Mouse (Mus musculus): ENCODE measurements around the gene Slc47a1. TPM values are rescaled to one million over a fixed set of nuclear protein-coding genes. Genes with fewer than 3 reads are reported as not detected.

Gene Slc47a1
- total RNA-seq, 2 experiments from 2014 or later: 25.8 to 31.2 TPM

- no peak for DNase-seq
- intact Hi-C loops (cut with DNase I): loop anchor here (2.0 to 5.0 kb wide), 2 partner anchors 152 to 285 kb away; no protein-coding TSS in a partner anchor
Observed at GRCm38 (mm10) chr11:61387233-61387632, 9.1 kb upstream of the Slc47a1 start.

- intact Hi-C loops (cut with DNase I): loop anchor here (2.0 to 5.0 kb wide), 3 partner anchors 151 to 283 kb away; no protein-coding TSS in a partner anchor
- no peak for DNase-seq
Observed at GRCm38 (mm10) chr11:61385725-61386124, 7.6 kb upstream of the Slc47a1 start.

- intact Hi-C loops (cut with DNase I): no loop called here
Observed at GRCm38 (mm10) chr11:61381272-61381671, 3.1 kb upstream of the Slc47a1 start.

GRCm38 (mm10) chr11:61378651-61379050 lies 506 bp upstream of the Slc47a1 start:
- DNase-seq: no peak
- intact Hi-C loops (cut with DNase I): no loop called here

More at GRCm38 (mm10) chr11:61381272-61381671, 3.1 kb upstream of the Slc47a1 start:
- no peak for DNase-seq

- intact Hi-C loops (cut with DNase I): no loop called here
- DNase-seq: no peak
Observed at GRCm38 (mm10) chr11:61368668-61369067, 9.5 kb downstream of the Slc47a1 start.

- peak; percentile 25 to 39 for DNase-seq
- intact Hi-C loops (cut with DNase I): no loop called here
Observed at GRCm38 (mm10) chr11:61366517-61367273, 11.4 kb downstream of the Slc47a1 start.

- intact Hi-C loops (cut with DNase I): no loop called here
- DNase-seq: no peak
Observed at GRCm38 (mm10) chr11:61365938-61366337, 12.2 kb downstream of the Slc47a1 start.

GRCm38 (mm10) chr11:61364096-61364495 lies 14.0 kb downstream of the Slc47a1 start:
- DNase-seq: no peak
- intact Hi-C loops (cut with DNase I): no loop called here

GRCm38 (mm10) chr11:61361515-61362190 lies 16.5 kb downstream of the Slc47a1 start:
- intact Hi-C loops (cut with DNase I): no loop called here
- DNase-seq: no peak

GRCm38 (mm10) chr11:61356600-61356999 lies 21.5 kb downstream of the Slc47a1 start:
- DNase-seq: no peak
- intact Hi-C loops (cut with DNase I): no loop called here

- intact Hi-C loops (cut with DNase I): no loop called here
- no peak for DNase-seq
Observed at GRCm38 (mm10) chr11:61356111-61356510, 22.0 kb downstream of the Slc47a1 start.

- DNase-seq: no peak
- intact Hi-C loops (cut with DNase I): no loop called here
Observed at GRCm38 (mm10) chr11:61355351-61355750, 22.8 kb downstream of the Slc47a1 start.

GRCm38 (mm10) chr11:61354346-61354745 lies 23.8 kb downstream of the Slc47a1 start:
- intact Hi-C loops (cut with DNase I): no loop called here
- DNase-seq: no peak

GRCm38 (mm10) chr11:61353038-61353437 lies 25.1 kb downstream of the Slc47a1 start:
- intact Hi-C loops (cut with DNase I): no loop called here
- DNase-seq: no peak

- intact Hi-C loops (cut with DNase I): no loop called here
- no peak for DNase-seq
Observed at GRCm38 (mm10) chr11:61352138-61352651, 25.9 kb downstream of the Slc47a1 start.

GRCm38 (mm10) chr11:61349337-61349736 lies 28.8 kb downstream of the Slc47a1 start:
- DNase-seq: peak; percentile 68 to 80

GRCm38 (mm10) chr11:61346133-61346532 lies 32.0 kb downstream of the Slc47a1 start:
- intact Hi-C loops (cut with DNase I): loop anchor here (5.0 to 10.0 kb wide), 2 partner anchors 161 to 279 kb away; partner anchors contain the start of gene B9d1
- no peak for DNase-seq

More at GRCm38 (mm10) chr11:61349337-61349736, 28.8 kb downstream of the Slc47a1 start:
- intact Hi-C loops (cut with DNase I): loop anchor here (1.0 to 10.0 kb wide), 4 partner anchors 39 to 275 kb away; partner anchors contain the start of gene B9d1

GRCm38 (mm10) chr11:61342505-61343420 lies 35.4 kb downstream of the Slc47a1 start, which contains the start of gene Slc47a2:
TSS of gene Slc47a2 (minus strand) at chr11:61342860.
- DNase-seq: peak; percentile 35 to 46
- intact Hi-C loops (cut with DNase I): loop anchor here (10.0 kb wide), 1 partner anchor 282 kb away; no protein-coding TSS in a partner anchor

GRCm38 (mm10) chr11:61341971-61342370 lies 36.2 kb downstream of the Slc47a1 start:
- DNase-seq: no peak
- intact Hi-C loops (cut with DNase I): loop anchor here (10.0 kb wide), 1 partner anchor 283 kb away; no protein-coding TSS in a partner anchor

- intact Hi-C loops (cut with DNase I): loop anchor here (10.0 kb wide), 1 partner anchor 284 kb away; no protein-coding TSS in a partner anchor
- DNase-seq: no peak
Observed at GRCm38 (mm10) chr11:61341233-61341632, 36.9 kb downstream of the Slc47a1 start.

Measured in heart, postnatal 14 days (tissue).